Mouse (Mus musculus) cerebellum, postnatal 14 days (tissue): ENCODE results near the gene Psrc1.

Experiments
- DNase-seq, 2 experiments: peaks; one replicate each; pipeline ENCODE4 v3.0.0; 2021; ENCODE audit warnings: mixed read lengths in 2 of 2

Gene Psrc1

DNA sequence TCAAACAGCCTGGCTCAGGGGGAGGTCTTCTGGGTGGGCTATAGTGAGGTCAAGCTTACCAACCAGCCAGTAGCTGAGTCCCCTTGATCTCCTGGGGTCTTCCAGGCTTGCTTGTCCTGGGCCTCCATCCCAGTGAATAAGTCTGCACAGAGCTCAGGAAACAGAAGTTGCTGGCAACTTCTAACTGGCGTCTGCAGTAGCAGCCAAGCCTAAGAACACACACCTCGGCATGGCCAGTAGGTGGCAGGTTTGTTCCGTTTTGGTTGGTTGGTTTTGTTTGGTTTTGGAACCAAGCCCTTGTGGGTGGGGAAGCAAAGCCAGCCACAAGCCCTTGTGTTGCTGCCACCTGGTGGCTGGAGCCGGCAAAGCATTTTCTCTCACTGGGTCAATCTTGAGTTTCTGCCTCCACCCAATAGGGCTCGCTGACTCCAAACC is 5.5 kb downstream of the Psrc1 start:
- DNase-seq = peak; percentile 99 to 100

DNA sequence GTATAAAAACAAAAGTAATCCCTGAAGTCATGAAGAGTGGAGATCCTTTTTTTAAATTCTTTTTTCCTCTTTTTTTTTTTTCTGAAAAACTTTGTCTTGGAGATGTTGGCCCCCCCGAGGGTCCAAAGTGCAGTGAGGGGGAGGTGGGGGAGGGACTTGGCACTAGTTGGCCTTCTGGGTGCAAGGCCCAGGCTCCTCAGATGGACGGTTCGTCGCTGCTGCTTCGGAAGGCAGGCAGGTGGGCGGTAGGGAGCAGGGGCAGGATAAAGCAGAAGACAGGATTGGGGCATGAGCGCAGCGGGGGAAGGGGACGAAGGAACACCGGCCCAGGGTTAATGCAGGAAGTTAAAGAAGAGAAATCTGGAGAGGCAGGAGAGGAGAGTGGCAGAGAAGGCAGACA is 8.7 kb downstream of the Psrc1 start:
- DNase-seq = peak in 1 of 2 experiments; percentile 26

DNA sequence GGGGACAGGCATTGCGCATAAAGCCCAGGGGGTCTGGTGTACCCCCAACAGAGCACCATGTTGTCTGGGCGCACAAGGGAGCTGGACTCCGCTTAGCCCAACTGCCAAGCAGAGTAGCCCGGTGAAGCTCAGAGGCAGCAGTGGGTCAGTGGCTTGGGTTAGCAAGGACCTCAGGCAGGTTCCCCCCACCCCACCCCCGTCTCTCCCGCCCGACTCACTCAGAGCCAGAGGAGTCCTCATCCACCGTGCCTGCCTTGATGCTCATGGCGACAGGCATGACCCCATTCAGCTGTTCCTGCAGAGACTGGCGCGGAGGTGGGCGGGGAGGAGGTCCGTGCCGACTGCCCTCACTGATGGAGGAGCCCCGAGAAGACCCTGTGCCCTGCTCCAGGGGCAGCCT is 9.2 kb downstream of the Psrc1 start:
- DNase-seq = peak in 1 of 2 experiments; percentile 28

DNA sequence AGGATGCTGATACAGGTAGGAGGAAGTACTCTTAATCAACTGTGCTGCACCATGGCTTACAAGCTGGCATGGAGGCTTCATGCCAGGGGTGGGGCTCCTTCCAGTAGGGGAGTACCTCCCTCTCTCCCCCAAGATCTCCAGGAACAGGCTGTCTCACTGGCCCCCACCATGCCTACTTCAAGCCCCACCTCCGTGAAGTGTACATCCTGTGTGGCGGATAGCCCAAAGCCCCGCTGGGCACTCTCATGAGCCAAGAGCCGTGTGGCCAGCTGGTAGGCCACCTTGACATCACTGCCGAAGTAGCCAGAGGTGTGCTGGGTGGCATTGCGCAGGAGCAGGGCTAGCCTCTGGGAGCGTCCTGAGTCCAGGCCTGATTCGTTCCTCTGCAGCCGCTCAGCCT is 14.6 kb downstream of the Psrc1 start:
- DNase-seq = peak in 1 of 2 experiments; percentile 64

DNA sequence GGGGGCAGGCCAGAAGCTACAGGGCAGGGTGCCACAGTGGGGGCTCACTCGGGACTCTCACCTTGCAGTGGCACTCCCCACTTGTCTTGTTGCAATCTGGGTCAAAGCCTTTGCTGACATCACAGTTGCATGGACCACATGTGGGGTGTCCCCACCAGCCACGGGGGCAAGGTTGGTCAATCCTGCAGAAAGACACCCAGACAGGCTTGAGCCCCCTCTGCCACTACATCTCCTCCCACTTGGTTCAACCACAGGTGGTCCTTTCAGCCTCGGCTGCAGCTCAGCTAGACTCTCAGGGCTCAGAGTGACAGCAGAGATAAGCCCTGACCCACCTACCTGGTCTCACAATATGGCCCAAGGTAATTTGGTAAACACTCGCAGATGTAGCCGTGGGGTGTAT is 16.8 kb downstream of the Psrc1 start:
- DNase-seq = peak; percentile 26 to 33

DNA sequence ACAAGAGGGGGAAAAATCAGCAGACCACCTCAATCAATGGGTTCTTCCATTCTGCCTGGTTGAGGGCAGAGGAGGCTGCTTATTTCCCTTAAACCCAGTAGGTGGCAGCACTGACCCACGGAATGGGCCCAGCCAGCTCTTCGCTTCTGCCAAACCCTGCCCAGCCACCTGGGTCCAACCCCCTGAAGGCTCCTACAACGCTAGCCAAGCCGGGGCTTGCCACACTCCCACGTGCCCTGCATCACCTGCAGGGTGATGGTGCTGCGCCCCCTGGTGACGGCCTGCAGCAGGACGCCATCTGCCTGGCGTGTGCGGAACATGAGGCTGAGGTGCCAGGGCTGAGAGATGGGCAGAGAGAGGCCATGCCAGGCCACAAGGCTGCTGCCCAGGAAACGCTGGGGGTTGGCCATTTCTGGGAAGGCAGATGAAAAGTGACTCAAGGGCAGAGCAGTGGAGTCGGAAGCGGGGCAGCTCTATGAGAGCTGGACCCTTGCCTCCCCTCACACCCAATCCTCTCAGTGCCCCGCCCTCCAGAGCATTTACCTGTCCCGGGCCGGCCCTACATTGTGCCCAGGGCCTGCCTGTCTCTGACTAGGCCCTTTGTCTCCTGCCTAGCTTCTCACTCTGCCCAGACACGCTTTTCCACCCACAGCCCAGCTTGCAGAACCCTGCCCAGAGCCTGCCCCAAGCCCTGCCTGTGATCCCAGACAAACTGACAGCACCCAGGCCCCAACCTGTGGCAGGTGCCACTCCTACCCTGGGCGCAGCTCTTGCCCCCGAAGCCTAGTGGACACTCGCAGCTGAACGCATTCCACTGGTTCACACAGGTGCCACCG is 18.3 kb downstream of the Psrc1 start:
- peak; percentile 96 to 97 for DNase-seq

DNA sequence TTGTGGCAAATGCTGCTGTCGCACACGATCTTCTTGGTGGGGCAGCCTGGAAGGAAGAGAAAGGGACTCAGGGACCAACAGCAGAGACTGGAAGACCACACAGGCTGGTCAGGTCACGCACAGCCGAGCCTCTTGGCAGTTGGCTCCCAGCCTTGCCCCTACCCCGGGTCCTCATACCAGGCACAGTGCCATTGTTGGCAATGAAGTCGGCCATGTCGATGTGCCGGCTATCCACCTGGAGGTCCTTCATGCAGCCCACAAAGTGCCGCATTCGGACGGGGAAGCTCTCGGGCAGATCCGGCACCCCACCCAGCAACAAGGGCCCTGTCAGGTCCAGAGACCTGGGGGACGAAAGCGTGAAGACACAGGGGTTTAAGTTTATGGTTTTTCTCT is 18.9 kb downstream of the Psrc1 start:
- peak; percentile 77 to 80 for DNase-seq

DNA sequence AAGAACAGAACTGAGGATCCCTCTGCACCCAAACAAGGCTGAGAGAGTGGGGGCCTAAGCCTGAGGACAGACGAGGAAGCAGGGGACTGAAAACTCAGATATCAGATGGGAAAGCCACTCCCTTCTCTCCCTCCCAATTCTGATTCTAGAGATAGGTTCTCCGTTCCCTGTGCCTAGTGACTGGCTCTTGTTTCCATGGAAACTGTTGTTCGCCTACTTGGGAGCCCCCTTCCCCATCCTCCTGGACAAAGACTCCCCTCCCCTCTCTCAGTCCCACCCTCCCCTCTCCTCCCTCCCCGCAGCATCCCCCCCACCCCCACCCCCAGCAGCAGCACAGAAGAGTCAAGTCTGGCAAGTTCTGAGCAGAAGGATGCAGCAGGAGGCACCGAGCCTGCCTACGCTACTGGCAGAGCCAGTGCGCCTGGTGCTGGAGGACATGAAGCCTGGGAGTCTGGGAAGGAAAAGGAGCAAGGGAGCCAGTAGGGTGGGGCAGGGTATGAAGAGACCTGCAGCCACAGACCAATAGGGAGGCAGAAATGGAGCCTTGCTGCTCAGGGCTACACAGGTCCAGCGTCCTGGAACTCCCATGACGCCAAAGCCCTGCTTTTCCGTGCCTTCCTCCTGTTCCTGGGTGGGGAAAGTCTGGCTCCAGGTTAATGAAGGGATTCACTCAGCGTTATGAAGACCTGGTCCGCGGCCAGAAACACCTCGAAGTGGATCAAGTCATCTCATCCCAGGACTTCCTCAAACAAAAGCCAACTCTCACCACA is 22.1 kb downstream of the Psrc1 start:
- peak; percentile 70 to 75 for DNase-seq

DNA sequence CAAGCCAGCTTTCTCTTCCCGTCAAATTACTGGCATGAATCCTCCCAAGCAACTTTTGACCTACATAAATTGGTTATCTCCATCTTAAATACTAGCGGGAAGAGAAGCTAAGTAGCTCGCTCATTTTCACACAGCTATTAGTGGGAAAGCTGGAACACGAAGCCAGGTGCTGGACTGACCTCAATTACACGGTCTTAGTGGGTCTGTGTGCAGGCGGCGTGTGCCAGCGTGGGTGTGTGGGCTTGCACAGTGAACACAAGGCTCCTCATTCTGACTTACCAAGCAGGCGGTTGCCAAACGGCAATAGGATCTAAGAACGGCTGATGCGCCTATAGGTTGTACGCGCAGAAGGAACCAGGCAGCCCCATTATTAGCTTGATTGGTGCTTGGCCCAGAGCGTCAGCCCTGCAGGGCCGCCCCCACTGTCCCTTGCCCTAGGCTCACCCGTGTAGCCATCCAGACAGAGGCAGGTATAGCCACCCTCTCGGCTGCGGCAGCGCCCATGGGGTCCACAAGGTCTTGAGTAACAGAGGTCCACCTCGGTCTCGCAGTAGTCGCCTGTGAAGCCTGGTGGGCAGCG is 22.8 kb downstream of the Psrc1 start:
- DNase-seq = peak in 1 of 2 experiments; percentile 52

DNA sequence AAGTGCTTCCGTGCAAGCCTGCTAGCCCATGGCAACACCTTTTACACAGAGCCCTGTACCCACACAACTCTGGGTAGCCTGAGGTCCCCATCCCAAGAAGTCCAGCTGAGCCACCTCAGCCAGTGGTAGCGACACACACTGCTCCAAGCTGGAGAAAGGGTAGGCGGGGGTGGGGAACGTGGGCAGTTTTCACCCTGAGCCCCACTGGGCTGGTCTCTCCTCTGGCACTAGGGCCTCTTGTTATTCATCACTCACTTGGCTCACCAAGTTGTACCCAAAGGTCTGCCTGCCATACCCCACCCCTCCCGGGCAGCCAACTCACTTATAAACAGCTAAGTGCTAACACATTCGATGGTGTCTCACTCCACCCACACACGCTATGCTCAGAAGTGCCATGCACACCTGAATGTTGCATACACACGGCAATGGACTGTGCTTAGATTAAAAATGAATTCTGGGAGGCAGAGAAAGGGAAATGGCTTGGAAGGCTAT is 24.9 kb downstream of the Psrc1 start:
- no peak for DNase-seq

DNA sequence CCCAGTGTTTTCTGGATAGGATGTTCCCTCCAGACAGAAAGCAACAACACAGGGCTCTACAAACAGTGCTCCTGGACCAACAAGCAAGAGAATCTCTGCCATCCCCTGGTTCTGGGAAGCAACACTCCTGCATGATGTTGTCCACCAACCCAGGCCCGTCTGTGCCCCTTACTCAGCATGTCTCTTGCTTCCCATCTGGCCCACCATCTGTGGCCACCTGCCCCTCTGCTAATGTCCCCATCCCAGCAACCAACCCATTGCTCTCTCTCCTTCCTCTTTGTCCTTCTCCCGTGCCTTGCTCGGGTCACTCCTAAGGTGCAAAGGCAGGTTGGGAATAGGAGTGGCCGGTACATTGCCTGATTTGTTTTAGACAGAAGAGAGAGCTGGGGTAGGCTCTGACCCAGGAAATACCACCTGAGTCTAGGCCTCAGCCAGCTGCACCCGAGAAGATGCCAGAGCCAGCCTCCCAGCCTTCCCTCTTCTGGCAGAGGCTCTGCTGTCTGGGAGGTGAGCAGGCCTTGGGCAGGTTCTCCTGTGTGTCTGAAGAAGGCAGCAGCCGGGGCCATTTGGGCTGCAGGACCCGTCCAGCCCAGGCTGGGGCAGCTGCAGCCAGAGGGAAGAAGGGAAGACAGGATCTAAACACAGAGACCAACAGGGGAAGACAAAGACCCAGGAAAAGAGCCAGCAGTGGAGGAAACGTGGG is 26.2 kb downstream of the Psrc1 start:
- DNase-seq = peak; percentile 73 to 80

DNA sequence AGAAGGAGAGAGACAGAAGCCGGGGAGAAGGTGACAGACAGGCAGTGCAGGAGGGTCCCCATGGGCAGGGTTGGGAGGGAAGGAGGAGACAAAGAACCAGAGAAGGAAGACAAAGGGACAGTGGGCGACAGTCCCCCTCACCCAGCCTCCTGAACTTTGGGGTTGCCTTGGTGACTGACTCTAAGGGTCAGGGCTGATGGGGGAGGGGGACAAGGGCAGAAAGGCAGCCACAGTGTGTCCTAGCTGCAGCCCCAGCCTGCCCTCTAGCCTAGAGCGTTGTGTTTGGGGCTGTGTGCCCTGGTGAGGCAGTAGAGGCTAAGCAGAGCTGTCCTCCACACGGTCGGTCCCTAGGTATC is 26.7 kb downstream of the Psrc1 start:
- DNase-seq = peak in 1 of 2 experiments; percentile 46

DNA sequence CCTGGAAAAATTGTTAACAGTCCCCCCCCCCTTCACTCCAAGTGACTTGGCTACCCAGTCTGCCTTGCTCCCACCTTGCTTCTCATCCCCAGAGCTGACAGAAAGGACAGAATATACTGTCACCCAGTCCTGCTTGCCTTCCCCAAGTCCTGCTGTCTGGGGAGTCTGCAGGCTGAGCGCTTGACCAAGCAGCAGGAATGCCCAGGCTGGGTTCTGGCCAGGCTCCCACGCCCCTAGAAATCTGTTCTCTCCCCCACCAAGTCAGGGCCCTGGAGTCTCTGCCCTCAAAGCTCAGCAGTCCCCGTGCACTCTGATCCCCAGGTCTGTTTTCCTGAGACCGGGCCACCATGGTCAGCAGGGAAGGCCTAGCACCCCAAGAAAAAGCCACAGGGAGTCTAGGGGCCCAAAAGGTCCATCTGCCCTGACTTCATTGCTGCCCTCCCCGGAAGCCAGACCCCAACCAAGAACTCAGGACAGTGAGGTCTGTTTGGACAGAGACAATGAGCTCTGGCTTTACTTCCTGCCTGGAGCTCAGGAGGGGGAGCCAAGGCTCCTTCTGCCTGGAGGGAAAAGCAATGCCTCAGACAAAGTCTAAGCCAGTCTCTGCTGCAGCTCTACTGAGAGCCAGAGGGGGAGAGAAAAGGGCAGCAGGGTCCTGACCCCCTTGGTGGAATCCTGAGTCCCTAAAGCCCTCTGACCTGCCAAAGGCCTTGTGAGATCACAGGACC is 27.6 kb downstream of the Psrc1 start:
- peak; percentile 37 to 48 for DNase-seq

DNA sequence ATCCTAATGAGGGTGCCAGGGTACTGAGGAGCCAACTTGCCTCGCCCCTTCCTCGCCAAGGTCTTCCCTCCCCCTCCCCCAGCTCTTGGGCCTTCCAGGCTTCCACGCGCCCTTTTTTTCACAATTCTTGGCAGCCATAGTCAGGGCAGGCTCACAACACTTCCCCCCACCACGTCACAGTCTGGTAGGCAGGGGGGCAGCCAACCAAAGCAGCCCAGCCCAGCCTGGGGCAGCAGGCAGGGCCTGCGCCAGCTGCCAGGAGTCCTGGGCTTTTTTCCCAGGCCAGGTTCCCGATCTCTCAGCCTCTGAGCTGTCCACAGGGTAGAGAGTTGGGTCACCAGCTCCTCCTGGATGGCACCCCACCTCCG is 28.1 kb downstream of the Psrc1 start:
- peak; percentile 87 to 89 for DNase-seq

DNA sequence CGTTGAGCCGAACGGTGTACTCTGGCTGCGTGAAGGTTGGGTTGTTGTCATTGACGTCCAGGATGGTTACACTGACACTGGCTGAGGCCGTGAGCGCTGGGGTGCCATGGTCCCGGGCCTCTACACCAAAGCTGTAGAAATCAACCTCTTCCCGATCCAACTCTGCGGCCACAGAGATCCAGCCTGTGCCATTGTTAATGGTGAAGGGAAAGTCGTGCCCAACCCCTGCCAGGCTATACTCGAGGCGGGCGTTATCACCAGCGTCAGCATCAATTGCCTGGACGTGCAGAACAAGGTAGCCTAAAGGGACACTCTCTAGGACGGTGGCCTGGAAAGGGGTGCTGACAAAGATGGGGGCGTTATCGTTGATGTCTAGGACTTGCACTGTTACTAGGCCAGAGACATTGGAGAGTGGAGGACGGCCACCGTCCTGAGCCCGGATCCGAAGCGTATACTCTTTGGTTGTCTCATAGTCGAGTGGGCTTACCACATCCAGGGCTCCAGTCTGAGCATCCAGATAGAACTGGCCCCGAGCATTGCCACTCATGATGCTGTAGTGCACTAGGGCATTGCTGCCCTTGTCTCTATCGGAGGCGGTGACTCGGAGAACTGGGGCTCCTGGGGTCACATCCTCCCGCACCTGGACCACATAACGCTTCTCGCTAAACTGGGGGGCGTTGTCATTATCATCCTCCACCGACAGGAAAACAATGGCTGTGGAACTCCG is 30.2 kb downstream of the Psrc1 start:
- DNase-seq = peak in 1 of 2 experiments; percentile 12

DNA sequence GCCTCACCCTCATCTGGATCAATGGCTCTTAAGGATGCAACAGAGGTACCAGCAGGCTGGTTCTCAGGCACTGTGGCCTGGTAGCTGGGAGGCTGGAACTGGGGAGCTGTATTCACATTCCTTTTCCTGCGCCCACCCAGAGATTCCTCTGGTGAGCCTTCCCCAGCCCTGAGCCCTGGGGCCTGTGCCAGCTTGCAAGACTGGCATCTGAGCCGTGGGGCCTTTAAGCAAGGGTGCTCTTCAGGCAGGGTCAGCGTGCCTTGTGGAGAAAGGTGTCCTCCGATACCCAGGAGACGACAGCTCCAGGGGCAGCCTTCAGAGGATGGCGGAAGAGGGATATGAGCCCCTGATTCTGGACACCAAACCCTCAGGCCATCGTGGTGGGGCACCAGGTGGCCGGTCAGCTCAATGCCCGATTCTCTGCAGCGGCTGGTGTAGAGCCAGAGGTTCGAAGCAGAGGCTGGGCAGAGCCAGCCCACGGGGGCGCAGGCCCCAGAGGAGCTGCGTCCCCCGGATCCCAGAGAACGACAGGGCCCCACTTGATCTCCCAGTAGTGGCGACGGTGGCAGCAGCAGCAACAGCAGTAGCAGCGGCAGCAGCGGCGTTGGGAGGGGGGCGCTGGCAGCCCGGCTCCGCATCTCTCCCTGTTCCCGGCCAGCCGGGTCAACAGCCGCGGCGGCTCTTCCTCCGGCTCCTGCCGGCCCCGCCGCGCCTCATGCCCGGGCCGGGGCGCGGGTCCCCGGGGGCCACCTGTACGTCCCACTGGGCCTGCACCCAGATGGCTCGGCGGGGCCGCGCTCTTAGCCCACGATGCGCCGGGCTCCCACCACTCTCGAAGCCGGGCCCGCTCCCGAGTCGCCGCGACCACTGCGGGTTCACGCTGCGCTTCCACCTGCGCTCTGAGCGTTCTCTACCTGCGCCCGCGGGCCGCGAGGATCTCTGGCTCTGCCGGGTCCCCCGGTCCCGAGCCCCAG is 31.5 kb downstream of the Psrc1 start, which contains the start of gene Celsr2:
Celsr2 (minus strand) TSS at position 696 of the 974 bp plus-strand sequence.
- peak; percentile 58 to 65 for DNase-seq

DNA sequence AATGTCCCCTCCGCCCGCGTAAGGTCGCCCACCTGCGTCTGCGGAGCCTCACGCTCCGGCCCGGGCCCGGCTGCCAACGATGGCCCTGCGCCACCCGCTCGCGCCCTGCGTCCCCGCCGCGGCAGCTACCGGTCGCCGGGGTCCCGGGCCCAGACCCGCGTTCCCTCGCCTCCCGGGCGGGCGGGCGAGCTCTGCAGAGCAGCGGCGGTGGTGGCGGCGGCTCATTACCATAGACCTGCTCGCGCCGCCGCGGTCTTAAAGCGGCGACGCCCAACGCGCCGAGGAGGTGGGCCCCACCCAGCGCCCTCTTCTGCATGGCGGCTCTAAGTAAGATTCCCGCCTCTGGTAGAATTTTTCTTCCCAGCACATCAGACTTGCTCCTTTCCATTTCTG is 32.2 kb downstream of the Psrc1 start:
- peak; percentile 90 to 93 for DNase-seq

DNA sequence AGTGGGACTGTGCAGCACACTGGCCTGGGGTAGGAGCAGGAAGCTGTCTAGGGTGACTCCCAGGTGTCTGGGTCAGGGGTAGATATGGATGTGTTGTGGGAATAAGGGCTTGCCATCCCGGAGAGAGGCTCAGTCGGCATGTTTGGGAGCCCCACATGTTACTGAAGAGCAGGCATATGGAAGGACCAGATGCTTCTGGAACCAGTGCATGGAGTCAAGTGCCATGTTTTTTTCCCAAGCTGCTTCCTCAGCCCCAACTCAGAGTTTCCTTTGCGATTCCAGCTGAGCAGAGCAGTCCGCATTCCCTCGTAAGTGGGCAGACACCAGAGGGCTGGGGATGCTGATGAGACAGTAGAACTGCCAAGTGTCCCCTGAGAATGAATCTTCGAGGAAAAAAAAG is 39.4 kb downstream of the Psrc1 start:
- DNase-seq = peak in 1 of 2 experiments; percentile 20

DNA sequence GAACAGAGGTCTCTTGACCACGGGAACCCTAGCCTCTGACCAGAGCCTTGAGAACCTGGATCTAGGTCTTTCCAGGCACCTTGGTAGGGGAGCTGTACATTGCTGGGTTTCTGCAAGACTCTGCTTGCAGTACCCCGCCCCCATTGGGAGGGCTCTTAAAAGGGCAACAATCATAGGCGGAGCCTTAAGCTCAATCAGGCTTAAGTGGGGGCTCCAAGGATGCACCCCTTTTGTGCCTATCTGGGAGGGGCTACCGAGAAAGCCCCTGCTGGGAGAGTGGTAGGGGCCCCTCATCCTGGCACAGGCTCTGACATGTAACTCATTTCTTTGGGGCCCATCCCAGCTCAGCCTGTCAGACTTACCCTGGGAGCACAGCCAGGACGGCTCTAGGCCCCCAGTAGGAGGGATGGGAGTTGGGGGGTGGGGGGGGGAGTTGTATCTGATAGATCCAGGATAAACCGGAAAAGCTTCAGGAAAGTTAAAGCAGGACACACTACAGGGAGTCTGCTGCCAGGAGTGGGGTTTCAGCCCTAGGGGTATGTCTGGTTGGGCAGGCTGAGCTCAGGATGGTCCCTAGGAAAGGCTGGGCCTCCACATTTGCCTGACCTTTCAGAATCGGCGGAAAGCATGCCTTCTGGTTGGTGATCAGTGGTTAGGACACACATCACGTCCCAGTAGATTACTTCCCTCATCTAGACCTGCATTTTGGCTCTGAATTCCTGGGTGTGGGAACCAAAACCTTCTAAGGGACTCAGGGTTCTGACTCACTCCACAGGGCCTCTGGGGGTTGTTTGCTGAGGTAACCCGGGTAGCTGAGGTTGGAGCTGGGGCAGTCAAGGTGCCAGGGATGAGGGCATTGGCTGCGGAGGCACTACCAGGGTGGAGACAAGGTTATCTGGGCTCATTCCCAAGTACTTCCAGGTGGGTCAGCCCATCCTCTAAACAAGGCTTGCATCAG is 40.5 kb downstream of the Psrc1 start:
- DNase-seq = peak; percentile 73 to 81
